Mouse (Mus musculus): Measurements from ENCODE around the gene Olfr1371. TPM values are rescaled to one million over a fixed set of nuclear protein-coding genes. Genes with fewer than 3 reads are reported as not detected.

Gene Olfr1371
- polyA plus RNA-seq, 1 experiment from 2014 or later: not detected

- Histone ChIP-seq H3K27me3 (ENCODE audit: insufficient read depth, low read length) (no peaks in the 10 kb centered on the region), H3K4me2 (ENCODE audit: low read length) (no peak overlapping the region), H3K36me3 (ENCODE audit: insufficient read depth, low read length) (no peaks in the 10 kb centered on the region), H3K27ac (no peak overlapping the region), H3K4me3 (replicated peaks; ENCODE audit: low read depth, low read length) (no peak overlapping the region), H3K4me1 (replicated peaks; ENCODE audit: insufficient read depth, low read length) (no peaks in the 10 kb centered on the region), H3K9me3 (replicated peaks; ENCODE audit: low read length) (no peaks in the 10 kb centered on the region), H3K9ac (ENCODE audit: low read depth, low read length) (no peak overlapping the region)
- ATAC-seq (replicated peaks; ENCODE audit: low FRiP score, low read depth) (no peak), DNase-seq (ENCODE audit: low spot score) (no peak)
- 28% methylated on average over 10 of the region's 10 CpGs for WGBS
- TF ChIP-seq CTCF (IDR thresholded peaks at IDR 0.05; ENCODE audit: low read depth): no peak
Observed at GRCm38 (mm10) chr11:52163926-52164325, 49.9 kb downstream of the Olfr1371 start.

Other genes with a start within 250 kb of the Olfr1371 start
- gene Cdkn2aipnl, start 246.3 kb downstream of the Olfr1371 start, polyA plus RNA-seq (2015; fragmentation: Nextera tagmentation; extraction: Ambion mirVana): 70.8 and 71.7 TPM in 2 replicates
- gene Ube2b, start 213.2 kb downstream of the Olfr1371 start, polyA plus RNA-seq (2015; fragmentation: Nextera tagmentation; extraction: Ambion mirVana): 248 and 255 TPM in 2 replicates
- 10.3 and 10.6 TPM in 2 replicates for gene Cdkl3, start 209.8 kb downstream of the Olfr1371 start, polyA plus RNA-seq (2015; fragmentation: Nextera tagmentation; extraction: Ambion mirVana)
- 60.2 and 63.0 TPM in 2 replicates for gene Ppp2ca, start 115.3 kb downstream of the Olfr1371 start, polyA plus RNA-seq (2015; fragmentation: Nextera tagmentation; extraction: Ambion mirVana)
- not detected in 2 replicates for gene Olfr1373, start 68.5 kb downstream of the Olfr1371 start, polyA plus RNA-seq (2015; fragmentation: Nextera tagmentation; extraction: Ambion mirVana)
- gene Skp1a, start 18.0 kb upstream of the Olfr1371 start, polyA plus RNA-seq (2015; fragmentation: Nextera tagmentation; extraction: Ambion mirVana): 917 and 950 TPM in 2 replicates
- gene Tcf7, start 69.0 kb upstream of the Olfr1371 start, polyA plus RNA-seq (2015; fragmentation: Nextera tagmentation; extraction: Ambion mirVana): 14.6 and 16.0 TPM in 2 replicates
- gene Vdac1, start 146.9 kb upstream of the Olfr1371 start, polyA plus RNA-seq (2015; fragmentation: Nextera tagmentation; extraction: Ambion mirVana): 355 and 398 TPM in 2 replicates
- gene 9530068E07Rik, start 182.4 kb upstream of the Olfr1371 start, polyA plus RNA-seq (2015; fragmentation: Nextera tagmentation; extraction: Ambion mirVana): 228 and 245 TPM in 2 replicates